Mouse (Mus musculus) kidney, embryonic 14.5 days (tissue): ENCODE results near the gene Tns3. TPM values are rescaled to one million over a fixed set of nuclear protein-coding genes. Genes with fewer than 3 reads are reported as not detected.

ENCODE experiments used
- ATAC-seq: fragments of 200-750 bp; cut with Nextera tagmentation; 2 replicates; pipeline ENCODE4 v1.8.0; 2017; ENCODE audit warnings: moderate number of reproducible peaks, mild to moderate bottlenecking, moderate TSS enrichment, moderate library complexity; ENCODE audit not compliant: low FRiP score, low TSS enrichment
- H3K27ac ChIP-seq: fragments of 300-500 bp; sonication (generic); 2 replicates; pipeline ENCODE4 v1.5.1; 2014; ENCODE audit warnings: low read depth, mild to moderate bottlenecking, low read length, moderate library complexity, mixed read lengths
- H3K27me3 ChIP-seq: fragments of 300-500 bp; sonication (generic); 2 replicates; pipeline ENCODE4 v1.6.1; 2014; ENCODE audit warnings: mild to moderate bottlenecking, low read length; ENCODE audit not compliant: control insufficient read depth, insufficient read depth
- H3K36me3 ChIP-seq: fragments of 300-500 bp; sonication (generic); 2 replicates; pipeline ENCODE4 v1.6.1; 2014; ENCODE audit warnings: low read length, mixed read lengths; ENCODE audit not compliant: control insufficient read depth, insufficient read depth
- H3K4me1 ChIP-seq: fragments of 300-500 bp; sonication (generic); 2 replicates; pipeline ENCODE4 v1.6.1; 2014; ENCODE audit warnings: low read length, mixed read lengths; ENCODE audit not compliant: control insufficient read depth, insufficient read depth
- H3K4me2 ChIP-seq: fragments of 300-500 bp; sonication (generic); replicated peaks from 2 replicates; pipeline ENCODE4 v1.6.1; 2014; ENCODE audit warnings: low read depth, mild to moderate bottlenecking, low read length
- H3K4me3 ChIP-seq: fragments of 300-500 bp; sonication (generic); 2 replicates; pipeline ENCODE4 v1.5.1; 2014; ENCODE audit warnings: mild to moderate bottlenecking, low read length
- H3K9ac ChIP-seq: fragments of 300-500 bp; sonication (generic); 2 replicates; pipeline ENCODE4 v1.6.1; 2014; ENCODE audit warnings: low read depth, mild to moderate bottlenecking, low read length, moderate library complexity
- H3K9me3 ChIP-seq: fragments of 300-500 bp; sonication (generic); 2 replicates; pipeline ENCODE4 v1.6.1; 2016; ENCODE audit warnings: low read length; ENCODE audit not compliant: control insufficient read depth
- WGBS: fragments of 180-500 bp; shearing (Covaris S2); extraction: QIAGEN DNeasy Blood & Tissue Kit; methylation state at CpG from one replicate; pipeline ENCODE4 v1.1.7; 2014; 5-methylcytosine and 5-hydroxymethylcytosine counted together
- polyA plus RNA-seq: library from polyadenylated mRNA; unstranded; fragments of >200 nt; fragmentation: Nextera tagmentation; extraction: Ambion mirVana; gene quantifications from 2 replicates; pipeline ENCODE4 v1.2.1, GENCODE M21; 2014

The Tns3 gene
- polyA plus RNA-seq, 1 experiment from 2014 or later: 20.3 TPM

- no peaks in the 10 kb centered on the region for H3K9me3 ChIP-seq
- no peak overlapping the region for H3K9ac ChIP-seq
- H3K4me3 ChIP-seq: no peak overlapping the region
- WGBS: 96% methylated on average over 4 of the region's 4 CpGs
- H3K27ac ChIP-seq: no peak overlapping the region
- ATAC-seq: no peak
- H3K27me3 ChIP-seq: no peaks in the 10 kb centered on the region
- peaks cover 79% of the 10 kb centered on the region for H3K36me3 ChIP-seq
- no peaks in the 10 kb centered on the region for H3K4me1 ChIP-seq
- H3K4me2 ChIP-seq: no peak overlapping the region
These were observed 226.1 kb downstream of the Tns3 start for GRCm38 (mm10) chr11:8438269-8438668.

GRCm38 (mm10) chr11:8435101-8435500 is 229.2 kb downstream of the Tns3 start:
- Histone ChIP-seq H3K9ac (no peak overlapping the region), H3K4me2 (no peak overlapping the region), H3K9me3 (no peaks in the 10 kb centered on the region), H3K27ac (no peak overlapping the region), H3K27me3 (no peaks in the 10 kb centered on the region), H3K4me1 (no peaks in the 10 kb centered on the region), H3K36me3 (peaks cover 76% of the 10 kb centered on the region), H3K4me3 (no peak overlapping the region)
- no peak for ATAC-seq
- 93% methylated on average over 6 of the region's 6 CpGs for WGBS

GRCm38 (mm10) chr11:8434366-8434765 is 230.0 kb downstream of the Tns3 start:
- H3K27me3 ChIP-seq: no peaks in the 10 kb centered on the region
- no peaks in the 10 kb centered on the region for H3K4me1 ChIP-seq
- H3K27ac ChIP-seq: no peak overlapping the region
- H3K4me2 ChIP-seq: no peak overlapping the region
- H3K9ac ChIP-seq: no peak overlapping the region
- peaks cover 74% of the 10 kb centered on the region for H3K36me3 ChIP-seq
- H3K9me3 ChIP-seq: no peaks in the 10 kb centered on the region
- H3K4me3 ChIP-seq: no peak overlapping the region
- 80% methylated on average over 6 of the region's 6 CpGs for WGBS
- ATAC-seq: no peak

- H3K4me2 ChIP-seq: no peak overlapping the region
- no peak for ATAC-seq
- H3K36me3 ChIP-seq: peaks cover 70% of the 10 kb centered on the region
- H3K4me3 ChIP-seq: no peak overlapping the region
- no peak overlapping the region for H3K27ac ChIP-seq
- H3K9ac ChIP-seq: no peak overlapping the region
- H3K27me3 ChIP-seq: no peaks in the 10 kb centered on the region
- H3K4me1 ChIP-seq: no peaks in the 10 kb centered on the region
- H3K9me3 ChIP-seq: no peaks in the 10 kb centered on the region
- WGBS: 87% methylated on average over 9 of the region's 9 CpGs
These were observed 230.9 kb downstream of the Tns3 start for GRCm38 (mm10) chr11:8433443-8433842.

GRCm38 (mm10) chr11:8432941-8433340 is 231.4 kb downstream of the Tns3 start:
- ATAC-seq: no peak
- peaks cover 68% of the 10 kb centered on the region for H3K36me3 ChIP-seq
- no peaks in the 10 kb centered on the region for H3K27me3 ChIP-seq
- H3K4me3 ChIP-seq: no peak overlapping the region
- WGBS: 85% methylated on average over 8 of the region's 8 CpGs
- H3K9me3 ChIP-seq: no peaks in the 10 kb centered on the region
- H3K4me1 ChIP-seq: no peaks in the 10 kb centered on the region
- no peak overlapping the region for H3K4me2 ChIP-seq
- H3K27ac ChIP-seq: no peak overlapping the region
- no peak overlapping the region for H3K9ac ChIP-seq

- WGBS: 94% methylated on average over 11 of the region's 11 CpGs
- Histone ChIP-seq H3K4me2 (no peak overlapping the region), H3K27me3 (no peaks in the 10 kb centered on the region), H3K27ac (no peak overlapping the region), H3K9ac (no peak overlapping the region), H3K4me1 (peaks cover 7% of the 10 kb centered on the region), H3K4me3 (no peak overlapping the region), H3K9me3 (no peaks in the 10 kb centered on the region), H3K36me3 (peaks cover 19% of the 10 kb centered on the region; the same call in 1 of the 2 replicates)
- no peak for ATAC-seq
These were observed 236.7 kb downstream of the Tns3 start for GRCm38 (mm10) chr11:8427660-8428059.

GRCm38 (mm10) chr11:8425226-8425570 is 239.1 kb downstream of the Tns3 start:
- ATAC-seq: no peak
- Histone ChIP-seq H3K4me3 (no peak overlapping the region), H3K4me1 (peaks cover 7% of the 10 kb centered on the region), H3K27ac (no peak overlapping the region), H3K27me3 (no peaks in the 10 kb centered on the region), H3K4me2 (no peak overlapping the region), H3K36me3 (peaks cover 8% of the 10 kb centered on the region; the same call in 1 of the 2 replicates), H3K9me3 (no peaks in the 10 kb centered on the region), H3K9ac (no peak overlapping the region)
- WGBS: 86% methylated on average over 5 of the region's 5 CpGs

- 34% methylated on average over 13 of the region's 13 CpGs for WGBS
- H3K4me1 ChIP-seq: peaks cover 7% of the 10 kb centered on the region
- H3K27ac ChIP-seq: peak overlapping the region; percentile 42; the same call in 1 of the 2 replicates
- H3K27me3 ChIP-seq: no peaks in the 10 kb centered on the region
- no peak overlapping the region for H3K9ac ChIP-seq
- peak; percentile 85 for ATAC-seq
- H3K36me3 ChIP-seq: peaks cover 5% of the 10 kb centered on the region; the same call in 1 of the 2 replicates
- peak overlapping the region; percentile 24; the same call in 1 of the 2 replicates for H3K4me2 ChIP-seq
- peak overlapping the region; percentile 7; the same call in 1 of the 2 replicates for H3K4me3 ChIP-seq
- no peaks in the 10 kb centered on the region for H3K9me3 ChIP-seq
These were observed 239.8 kb downstream of the Tns3 start for GRCm38 (mm10) chr11:8424342-8425225.

- H3K4me2 ChIP-seq: no peak overlapping the region
- H3K9me3 ChIP-seq: no peaks in the 10 kb centered on the region
- H3K4me3 ChIP-seq: no peak overlapping the region
- peak; percentile 84; the same call in 1 of the 2 replicates for ATAC-seq
- H3K27me3 ChIP-seq: no peaks in the 10 kb centered on the region
- H3K36me3 ChIP-seq: no peaks in the 10 kb centered on the region
- no peaks in the 10 kb centered on the region for H3K4me1 ChIP-seq
- WGBS: 30% methylated on average over 18 of the region's 18 CpGs
- H3K9ac ChIP-seq: no peak overlapping the region
- H3K27ac ChIP-seq: no peak overlapping the region
These were observed 259.0 kb downstream of the Tns3 start for GRCm38 (mm10) chr11:8405225-8405899.
